Mouse (Mus musculus) stomach, embryonic 16.5 days (tissue): ENCODE data around the gene Lrsam1. TPM values are rescaled to one million over a fixed set of nuclear protein-coding genes. Genes with fewer than 3 reads are reported as not detected.

Experiments
- ATAC-seq: fragments of 200-750 bp; cut with Nextera tagmentation; 2 replicates; pipeline ENCODE4 v1.8.0; 2017; ENCODE audit warnings: moderate number of reproducible peaks, moderate TSS enrichment; ENCODE audit not compliant: insufficient read depth, low FRiP score
- H3K27ac ChIP-seq: fragments of 300-500 bp; sonication (generic); 2 replicates; pipeline ENCODE4 v1.5.1; 2014; ENCODE audit warnings: low read length
- H3K27me3 ChIP-seq: fragments of 300-500 bp; sonication (generic); 2 replicates; pipeline ENCODE4 v1.6.1; 2014; ENCODE audit warnings: low read length, control low read depth, mixed read lengths; ENCODE audit not compliant: control insufficient read depth, insufficient read depth
- H3K36me3 ChIP-seq: fragments of 300-500 bp; sonication (generic); 2 replicates; pipeline ENCODE4 v1.6.1; 2014; ENCODE audit warnings: low read length; ENCODE audit not compliant: control insufficient read depth, insufficient read depth
- H3K4me1 ChIP-seq: fragments of 300-500 bp; sonication (generic); 2 replicates; pipeline ENCODE4 v1.6.1; 2014; ENCODE audit warnings: low read length, control low read depth, mixed read lengths; ENCODE audit not compliant: control insufficient read depth, insufficient read depth
- H3K4me2 ChIP-seq: fragments of 300-500 bp; sonication (generic); 2 replicates; pipeline ENCODE4 v1.6.1; 2014; ENCODE audit warnings: low read depth, low read length, mixed read lengths
- H3K4me3 ChIP-seq: fragments of 300-500 bp; sonication (generic); replicated peaks from 2 replicates; pipeline ENCODE4 v1.5.1; 2014; ENCODE audit warnings: mild to moderate bottlenecking, low read length
- H3K9ac ChIP-seq: fragments of 300-500 bp; sonication (generic); 2 replicates; pipeline ENCODE4 v1.6.1; 2014; ENCODE audit warnings: low read length
- H3K9me3 ChIP-seq: fragments of 300-500 bp; sonication (generic); replicated peaks from 2 replicates; pipeline ENCODE4 v1.6.1; 2016; ENCODE audit warnings: low read length, control low read depth; ENCODE audit not compliant: control insufficient read depth
- WGBS: fragments of 180-500 bp; shearing (Covaris S2); extraction: QIAGEN DNeasy Blood & Tissue Kit; methylation state at CpG from one replicate; pipeline ENCODE4 v1.1.7; 2014; 5-methylcytosine and 5-hydroxymethylcytosine counted together
- polyA plus RNA-seq: library from polyadenylated mRNA; unstranded; fragments of >200 nt; fragmentation: Nextera tagmentation; extraction: Ambion mirVana; gene quantifications from 2 replicates; pipeline ENCODE4 v1.2.1, GENCODE M21; 2015

The Lrsam1 gene
- polyA plus RNA-seq, 1 experiment from 2014 or later = 10.4 TPM

DNA sequence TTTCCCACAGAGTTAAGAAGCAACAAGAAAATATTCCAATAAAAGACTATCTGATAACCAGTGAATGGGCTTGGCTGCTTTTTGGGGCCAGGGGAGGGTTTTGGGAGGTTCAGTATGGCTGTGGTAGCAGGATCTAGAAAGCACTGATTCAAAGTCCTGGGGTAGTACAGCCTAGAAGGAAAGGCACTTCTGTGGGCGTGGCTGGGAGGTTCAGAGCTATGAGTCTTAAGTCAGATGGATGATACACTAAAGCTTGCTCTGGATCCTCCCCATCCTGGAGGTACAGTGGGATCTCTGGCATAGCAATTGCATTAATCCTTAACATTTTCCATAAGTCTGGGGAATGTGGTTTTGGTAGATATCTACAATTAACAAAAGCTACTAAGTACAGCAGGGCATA is 2.6 kb upstream of the Lrsam1 start:
- 69% methylated on average over 1 of the region's 1 CpGs for WGBS
- H3K9me3 ChIP-seq = no peaks in the 10 kb centered on the region
- peak overlapping the region; percentile 96 for H3K4me3 ChIP-seq
- peak overlapping the region; percentile 84 for H3K4me2 ChIP-seq
- H3K9ac ChIP-seq = no peak overlapping the region
- H3K36me3 ChIP-seq = peaks cover 9% of the 10 kb centered on the region; the same call in 1 of the 2 replicates
- H3K27me3 ChIP-seq = no peaks in the 10 kb centered on the region
- H3K27ac ChIP-seq = peak overlapping the region; percentile 33; the same call in 1 of the 2 replicates
- ATAC-seq = no peak
- peaks cover 42% of the 10 kb centered on the region for H3K4me1 ChIP-seq

DNA sequence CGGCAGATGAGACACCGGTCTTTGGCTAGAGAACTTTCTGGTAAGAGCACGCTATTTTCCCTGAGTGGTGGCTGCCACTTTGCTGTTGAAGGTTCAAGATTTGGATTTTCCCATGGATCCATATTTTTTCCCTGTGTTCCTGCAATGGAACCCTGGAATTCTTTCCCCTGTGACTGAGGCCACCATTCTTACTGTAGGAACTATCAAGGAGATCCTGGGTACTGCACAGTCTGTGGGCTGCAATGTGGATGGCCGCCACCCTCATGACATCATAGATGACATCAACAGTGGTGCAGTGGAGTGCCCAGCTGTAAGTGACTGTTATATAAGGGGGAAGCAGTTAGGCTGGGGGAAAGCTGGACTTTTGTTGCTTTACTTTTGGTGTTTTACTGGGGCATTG is 2.1 kb upstream of the Lrsam1 start:
- Histone ChIP-seq H3K4me2 (peak overlapping the region; percentile 84), H3K4me3 (peak overlapping the region; percentile 96), H3K36me3 (peaks cover 9% of the 10 kb centered on the region; the same call in 1 of the 2 replicates), H3K27me3 (no peaks in the 10 kb centered on the region), H3K9me3 (no peaks in the 10 kb centered on the region), H3K9ac (peak overlapping the region; percentile 97), H3K4me1 (peaks cover 42% of the 10 kb centered on the region), H3K27ac (peak overlapping the region; percentile 78)
- ATAC-seq = no peak
- WGBS = 56% methylated on average over 4 of the region's 4 CpGs

- H3K27me3 ChIP-seq = no peaks in the 10 kb centered on the region
- no peaks in the 10 kb centered on the region for H3K9me3 ChIP-seq
- H3K4me2 ChIP-seq = peak overlapping the region; percentile 84
- peak overlapping the region; percentile 78 for H3K27ac ChIP-seq
- no peak for ATAC-seq
- peak overlapping the region; percentile 96 for H3K4me3 ChIP-seq
- 4% methylated on average over 9 of the region's 9 CpGs for WGBS
- H3K9ac ChIP-seq = peak overlapping the region; percentile 97
- peaks cover 9% of the 10 kb centered on the region; the same call in 1 of the 2 replicates for H3K36me3 ChIP-seq
- peaks cover 39% of the 10 kb centered on the region for H3K4me1 ChIP-seq
Observed at GRCm38 (mm10) chr2:32962875-32963220, 1.4 kb upstream of the Lrsam1 start.

DNA sequence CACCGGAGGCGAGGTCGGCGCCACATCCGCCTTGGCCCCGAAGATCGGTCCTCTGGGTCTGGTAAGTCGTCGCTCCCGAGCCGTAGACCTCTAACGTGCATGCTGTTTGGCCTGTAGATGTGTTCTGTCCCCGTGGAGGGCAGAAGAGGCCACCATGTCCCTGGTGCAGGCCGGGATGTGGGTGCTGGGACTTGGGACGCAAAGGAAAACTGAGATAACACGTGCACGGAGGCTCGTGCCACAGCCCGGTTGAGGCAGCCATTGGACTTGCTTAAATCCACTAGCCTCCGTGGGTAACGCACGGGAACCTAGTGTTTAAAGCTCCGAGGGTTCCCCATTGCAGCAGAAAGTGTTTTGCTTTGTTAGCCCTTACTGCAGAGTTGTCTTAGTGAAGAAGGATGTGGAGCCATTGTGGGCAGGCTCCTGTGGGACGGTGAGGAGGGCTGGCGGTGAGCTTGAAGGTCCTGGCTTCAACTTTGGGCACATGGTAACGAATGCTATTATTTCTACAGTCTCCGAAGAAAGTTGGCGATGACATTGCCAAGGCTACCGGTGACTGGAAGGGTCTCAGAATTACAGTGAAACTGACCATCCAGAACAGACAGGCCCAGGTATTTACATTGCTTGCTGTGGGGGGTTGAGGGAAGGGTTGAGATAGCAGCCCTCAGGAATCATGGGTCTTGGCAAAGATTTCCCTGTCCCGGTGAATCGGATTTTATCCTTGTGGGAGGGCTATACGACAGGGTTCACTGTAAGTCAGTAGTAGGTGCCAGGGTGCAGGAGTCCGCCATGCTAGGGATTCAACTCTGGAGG is 854 bp upstream of the Lrsam1 start:
- no peak for ATAC-seq
- H3K27me3 ChIP-seq = no peaks in the 10 kb centered on the region
- peaks cover 9% of the 10 kb centered on the region; the same call in 1 of the 2 replicates for H3K36me3 ChIP-seq
- peak overlapping the region; percentile 96 for H3K4me3 ChIP-seq
- peaks cover 34% of the 10 kb centered on the region for H3K4me1 ChIP-seq
- peak overlapping the region; percentile 97 for H3K9ac ChIP-seq
- peak overlapping the region; percentile 84 for H3K4me2 ChIP-seq
- H3K9me3 ChIP-seq = no peaks in the 10 kb centered on the region
- under 1% methylated on average over 33 of the region's 33 CpGs for WGBS
- peak overlapping the region; percentile 78 for H3K27ac ChIP-seq

- peak overlapping the region; percentile 72; the same call in 1 of the 2 replicates for H3K9ac ChIP-seq
- no peak for ATAC-seq
- peaks cover 9% of the 10 kb centered on the region for H3K36me3 ChIP-seq
- H3K4me1 ChIP-seq = peaks cover 29% of the 10 kb centered on the region
- WGBS = 86% methylated on average over 4 of the region's 4 CpGs
- no peaks in the 10 kb centered on the region for H3K9me3 ChIP-seq
- no peak overlapping the region for H3K4me3 ChIP-seq
- H3K4me2 ChIP-seq = peak overlapping the region; percentile 84; the same call in 1 of the 2 replicates
- no peaks in the 10 kb centered on the region for H3K27me3 ChIP-seq
- no peak overlapping the region for H3K27ac ChIP-seq
Observed at GRCm38 (mm10) chr2:32960273-32960672, 1.1 kb downstream of the Lrsam1 start.

- no peak overlapping the region for H3K4me2 ChIP-seq
- no peaks in the 10 kb centered on the region for H3K27me3 ChIP-seq
- 0 out of 2 replicates have a peak, but pooled peaks cover 6% of the 10 kb centered on the region for H3K9me3 ChIP-seq
- H3K27ac ChIP-seq = no peak overlapping the region
- H3K9ac ChIP-seq = no peak overlapping the region
- peaks cover 9% of the 10 kb centered on the region for H3K4me1 ChIP-seq
- no peak for ATAC-seq
- WGBS = 53% methylated on average over 8 of the region's 8 CpGs
- H3K36me3 ChIP-seq = peaks cover 13% of the 10 kb centered on the region
- no peak overlapping the region for H3K4me3 ChIP-seq
Observed at GRCm38 (mm10) chr2:32957344-32957743, 4.1 kb downstream of the Lrsam1 start.

DNA sequence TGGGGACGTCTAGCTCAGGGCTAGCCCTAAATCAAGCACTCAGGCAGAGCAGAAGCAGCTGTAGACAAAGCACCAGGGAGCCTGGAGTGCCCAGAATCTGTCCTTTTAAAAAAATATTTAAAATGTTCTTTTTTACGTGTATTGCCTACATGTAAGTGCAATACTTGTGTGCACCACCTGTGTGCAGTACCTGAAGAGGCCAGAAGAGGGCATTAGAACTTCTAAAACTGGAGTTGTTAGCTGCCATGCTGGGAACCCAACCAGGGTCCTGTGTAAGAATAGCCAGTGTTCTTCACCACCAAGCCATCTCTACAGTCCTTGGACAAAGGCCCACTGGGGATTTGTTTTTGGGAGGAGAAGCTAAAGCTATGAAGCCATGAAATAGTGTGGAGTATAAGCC is 6.8 kb downstream of the Lrsam1 start:
- Histone ChIP-seq H3K9me3 (0 out of 2 replicates have a peak, but pooled peaks cover 6% of the 10 kb centered on the region), H3K4me1 (no peaks in the 10 kb centered on the region), H3K9ac (no peak overlapping the region), H3K36me3 (peaks cover 13% of the 10 kb centered on the region), H3K4me3 (no peak overlapping the region), H3K4me2 (no peak overlapping the region), H3K27ac (no peak overlapping the region), H3K27me3 (no peaks in the 10 kb centered on the region)
- no peak for ATAC-seq
- WGBS = 93% methylated on average over 2 of the region's 2 CpGs

DNA sequence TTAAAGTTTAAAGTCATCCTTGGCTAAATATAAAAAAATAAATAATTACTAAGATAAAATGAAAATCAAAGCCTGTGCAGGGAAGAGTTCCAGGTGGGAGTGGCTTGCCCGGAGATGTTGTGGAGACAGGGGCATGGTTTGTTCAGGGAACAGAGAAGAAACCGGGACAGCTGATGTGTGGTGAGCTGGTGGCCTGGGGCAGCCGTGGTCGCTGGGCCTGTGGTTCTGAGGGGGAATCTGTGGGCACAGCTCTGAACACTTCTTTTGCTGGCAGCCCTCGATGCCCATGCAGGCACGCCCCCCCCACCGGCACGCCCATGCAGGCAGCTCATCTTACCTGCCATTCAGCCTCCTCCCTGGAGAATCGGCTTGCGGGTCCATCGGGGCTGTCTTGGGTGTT is 14.0 kb downstream of the Lrsam1 start:
- ATAC-seq = no peak
- 86% methylated on average over 11 of the region's 11 CpGs for whole genome bisulfite sequencing
- 0 out of 2 replicates have a peak, but pooled peaks cover 4% of the 10 kb centered on the region for H3K36me3 ChIP-seq

GRCm38 (mm10) chr2:32940483-32940882 is 20.9 kb downstream of the Lrsam1 start:
- Histone ChIP-seq H3K9ac (no peak overlapping the region), H3K27me3 (no peaks in the 10 kb centered on the region), H3K4me1 (no peaks in the 10 kb centered on the region), H3K4me3 (no peak overlapping the region), H3K9me3 (no peaks in the 10 kb centered on the region), H3K4me2 (no peak overlapping the region), H3K27ac (no peak overlapping the region), H3K36me3 (peaks cover 9% of the 10 kb centered on the region; the same call in 1 of the 2 replicates)
- no peak for ATAC-seq
- 92% methylated on average over 4 of the region's 4 CpGs for WGBS

More for the DNA sequence above, 14.0 kb downstream of the Lrsam1 start:
- H3K9ac ChIP-seq = no peak overlapping the region
- no peak overlapping the region for H3K27ac ChIP-seq
- H3K27me3 ChIP-seq = no peaks in the 10 kb centered on the region
- H3K9me3 ChIP-seq = no peaks in the 10 kb centered on the region
- H3K4me1 ChIP-seq = no peaks in the 10 kb centered on the region
- H3K4me2 ChIP-seq = no peak overlapping the region
- no peak overlapping the region for H3K4me3 ChIP-seq
